Mouse (Mus musculus) hematopoietic stem cell, adult 5-6 weeks (primary cell): ENCODE measurements around the gene Rnaseh2b. TPM values are rescaled to one million over a fixed set of nuclear protein-coding genes. Genes with fewer than 3 reads are reported as not detected.

Experiments
- ATAC-seq, 2 experiments: fragments of 125-278 bp in 1 of 2; replicated peaks in 1 of 2; 2 replicates each; pipeline ENCODE4 v1.8.0; 2016 to 2017; ENCODE audit warnings: inconsistent platforms in 2 of 2, mild to moderate bottlenecking in 2 of 2, moderate number of reproducible peaks in 2 of 2, low read depth in 1 of 2, moderate TSS enrichment in 1 of 2; ENCODE audit not compliant: low FRiP score in 2 of 2, poor library complexity in 2 of 2, severe bottlenecking in 2 of 2, insufficient read depth in 1 of 2, low TSS enrichment in 1 of 2
- total RNA-seq: library from RNA; stranded (forward); fragments of 172-1452, 232-1000 nt; gene quantifications from 2 replicates; pipeline ENCODE4 v1.2.3, GENCODE M21; 2017

Gene Rnaseh2b
- total RNA-seq, 1 experiment from 2014 or later: 57.4 TPM

GRCm38 (mm10) chr14:62342643-62343144 is 50.3 kb downstream of the Rnaseh2b start:
- no peak for ATAC-seq

DNA sequence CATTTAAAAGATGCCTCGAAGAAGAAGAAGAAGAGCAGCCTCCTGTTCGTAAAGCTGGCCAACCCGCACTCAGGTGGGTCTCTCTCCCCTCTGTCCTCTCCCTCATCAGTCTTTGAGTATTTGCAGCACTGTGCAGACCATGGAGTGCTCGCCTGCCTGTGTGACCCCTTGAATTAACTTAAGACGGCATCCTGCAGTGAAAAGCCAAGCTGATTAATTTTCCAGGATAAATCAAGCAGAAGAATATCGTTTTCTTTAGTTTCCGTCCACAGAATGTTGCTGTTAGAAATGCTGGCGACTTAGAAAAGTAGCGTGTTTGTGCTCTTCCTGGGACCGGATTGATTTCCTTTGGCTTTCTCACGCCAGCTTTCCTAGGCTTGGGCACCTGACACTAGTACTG is 54.2 kb downstream of the Rnaseh2b start:
- no peak for ATAC-seq

DNA sequence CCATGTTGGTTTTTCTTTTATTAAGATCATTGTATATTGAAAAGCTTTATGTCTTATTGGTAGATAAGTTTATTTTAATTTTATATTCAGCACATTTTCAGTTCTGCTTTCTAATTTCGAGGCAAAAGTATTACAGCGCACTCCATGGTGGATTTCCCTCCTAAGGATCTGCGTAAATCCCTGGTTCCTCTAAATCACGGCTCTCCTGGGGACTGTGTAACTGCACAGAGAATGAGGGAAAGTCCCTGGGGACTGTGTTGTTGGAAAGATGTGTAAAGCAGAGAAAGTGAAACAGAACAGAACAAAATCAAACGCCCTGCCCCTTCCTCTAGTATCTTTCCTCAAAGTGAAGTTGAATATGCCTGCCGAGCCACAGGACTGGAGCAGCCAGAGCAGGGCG is 54.7 kb downstream of the Rnaseh2b start:
- ATAC-seq: no peak

GRCm38 (mm10) chr14:62349786-62350185 is 57.4 kb downstream of the Rnaseh2b start:
- no peak for ATAC-seq

DNA sequence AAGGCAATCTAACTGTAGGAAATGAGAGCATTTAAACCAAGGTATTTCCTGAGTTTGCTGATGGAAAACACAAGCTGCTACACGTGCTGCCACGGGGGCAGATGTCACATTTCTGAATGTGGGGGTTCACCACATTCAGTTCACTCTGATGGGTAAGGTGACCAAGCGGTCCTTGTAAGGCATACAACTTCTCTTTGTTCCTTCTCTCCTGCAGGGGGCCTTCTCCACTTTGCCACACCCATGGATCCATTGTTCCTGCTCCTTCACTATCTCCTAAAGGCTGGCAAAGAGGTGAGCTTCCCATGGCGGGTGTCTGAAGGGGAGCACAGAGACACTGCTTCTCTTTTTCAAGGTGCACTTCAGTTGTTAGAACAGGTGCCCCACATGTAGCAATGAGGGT is 57.8 kb downstream of the Rnaseh2b start:
- ATAC-seq: no peak

GRCm38 (mm10) chr14:62350890-62351289 is 58.5 kb downstream of the Rnaseh2b start:
- no peak for ATAC-seq

GRCm38 (mm10) chr14:62353372-62353771 is 61.0 kb downstream of the Rnaseh2b start:
- ATAC-seq: no peak

- no peak for ATAC-seq
Measured at GRCm38 (mm10) chr14:62353793-62354192, 61.4 kb downstream of the Rnaseh2b start.

DNA sequence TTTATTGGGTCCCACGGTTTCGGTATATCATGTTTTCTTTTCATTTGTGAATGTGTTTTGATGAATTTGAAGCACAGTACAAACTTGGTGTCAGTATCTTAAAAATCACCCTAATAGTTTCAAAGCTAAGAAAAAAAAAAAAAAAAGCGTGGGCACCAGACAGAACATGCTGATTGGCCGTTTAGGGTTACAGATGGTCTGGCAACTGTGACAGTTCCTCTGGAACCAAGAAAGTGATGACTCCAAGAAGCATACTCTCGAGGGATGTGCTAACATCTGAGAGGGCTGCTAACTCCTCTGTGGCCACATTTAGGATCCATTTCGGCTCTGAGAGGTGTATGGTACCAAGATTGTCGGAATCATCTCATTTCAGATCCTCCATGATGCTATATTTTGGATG is 62.8 kb downstream of the Rnaseh2b start:
- no peak for ATAC-seq

- no peak for ATAC-seq
Measured at GRCm38 (mm10) chr14:62361263-62361980, 69.0 kb downstream of the Rnaseh2b start.

- ATAC-seq: no peak
Measured at GRCm38 (mm10) chr14:62363774-62364173, 71.4 kb downstream of the Rnaseh2b start.

- ATAC-seq: no peak
Measured at GRCm38 (mm10) chr14:62370819-62371218, 78.4 kb downstream of the Rnaseh2b start.

GRCm38 (mm10) chr14:62374001-62374400 is 81.6 kb downstream of the Rnaseh2b start:
- ATAC-seq: no peak

DNA sequence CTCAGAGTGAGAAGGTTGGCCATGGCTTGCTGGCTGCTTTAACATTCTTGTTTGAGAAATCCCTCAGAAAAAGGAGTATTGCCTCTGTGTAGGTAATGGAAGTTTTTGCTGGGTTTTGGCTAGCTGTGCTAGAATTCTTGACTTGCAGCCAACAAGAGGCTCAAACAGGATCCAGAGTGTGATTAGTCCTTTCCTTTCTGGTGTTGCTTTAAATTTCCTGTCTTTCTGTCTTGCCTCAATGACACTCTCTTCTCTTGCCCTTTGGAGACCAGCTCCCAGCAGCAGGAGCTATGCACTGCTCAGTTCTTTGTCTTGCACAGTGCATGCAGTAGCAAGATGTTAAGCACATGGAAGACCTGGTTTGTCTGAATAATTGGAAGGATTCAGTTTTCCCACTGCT is 83.3 kb downstream of the Rnaseh2b start:
- ATAC-seq: no peak

GRCm38 (mm10) chr14:62376115-62376514 is 83.7 kb downstream of the Rnaseh2b start:
- ATAC-seq: no peak

DNA sequence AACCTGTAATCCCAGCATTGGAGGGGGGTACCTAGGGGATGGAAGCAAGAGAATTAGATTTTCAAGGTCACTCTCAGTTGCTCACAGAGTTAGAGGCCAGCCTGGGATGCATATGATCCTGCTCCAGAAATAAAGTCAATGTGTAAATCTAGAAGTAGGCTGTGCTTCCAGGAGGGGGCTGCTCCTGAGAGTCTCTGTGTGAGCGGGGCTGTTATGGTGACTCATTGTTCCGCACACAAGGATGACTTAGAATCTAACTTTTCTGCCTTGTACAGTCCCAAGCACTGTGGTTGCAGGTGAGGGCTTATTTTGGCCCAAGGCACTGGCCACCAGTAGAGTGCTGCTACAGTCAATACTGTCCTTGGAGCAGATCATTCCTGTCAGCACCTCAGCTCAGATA is 87.0 kb downstream of the Rnaseh2b start:
- no peak for ATAC-seq

DNA sequence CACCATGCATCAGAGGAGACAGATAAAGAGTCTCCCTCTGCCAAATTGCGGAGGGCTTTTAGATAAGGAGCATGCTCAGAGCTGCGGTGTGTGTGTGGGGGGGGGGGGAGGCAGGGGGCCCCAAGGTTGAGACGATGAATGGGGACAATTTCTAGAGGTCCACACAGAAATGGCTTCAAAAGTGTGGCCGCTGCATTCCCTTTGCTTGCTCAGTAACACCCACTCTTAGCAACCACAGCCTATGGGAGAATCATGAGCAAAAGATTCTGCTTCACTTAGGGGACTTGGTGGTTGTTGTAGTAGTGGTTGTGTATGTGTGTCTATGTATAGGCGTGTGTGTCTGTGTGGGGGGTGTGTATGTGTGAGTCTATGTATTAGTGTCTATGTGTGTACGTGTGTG is 88.2 kb downstream of the Rnaseh2b start:
- ATAC-seq: no peak

DNA sequence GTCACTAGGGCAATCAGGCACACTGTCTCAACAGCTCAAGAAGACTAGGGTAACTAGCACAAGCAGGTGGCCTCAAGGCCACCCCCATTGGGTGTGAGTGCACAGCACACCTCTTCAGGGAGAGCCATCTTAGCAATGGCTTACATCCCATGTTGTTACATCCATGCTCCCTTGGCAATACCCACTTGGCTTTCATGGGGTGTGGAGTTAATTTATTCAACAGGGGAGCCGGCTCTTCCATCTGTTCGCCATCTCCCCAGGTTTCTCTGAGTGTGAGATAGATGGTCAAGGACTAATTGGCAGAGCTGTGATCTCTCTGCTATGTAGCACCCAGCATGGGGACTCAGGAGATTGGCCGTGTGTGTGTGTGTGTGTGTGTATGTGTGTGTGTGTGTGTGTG is 90.7 kb downstream of the Rnaseh2b start:
- no peak for ATAC-seq

GRCm38 (mm10) chr14:62383786-62384299 is 91.5 kb downstream of the Rnaseh2b start:
- ATAC-seq: no peak
